Mouse (Mus musculus) adrenal gland, postnatal 25 days (tissue): ENCODE results near the gene Bax. TPM values are rescaled to one million over a fixed set of nuclear protein-coding genes. Genes with fewer than 3 reads are reported as not detected.
A peak's percentile ranks its signal among the peaks of the same experiment; 100 is the strongest.
"Not testable (repeated sequence)": the region's sequence is repeated elsewhere in the genome, so short reads cannot be mapped to it uniquely, and the experiment has no call there.

Experiments used
- DNase-seq: peaks from one replicate; pipeline ENCODE4 v3.0.0; 2021; ENCODE audit warnings: mixed read lengths
- total RNA-seq: library from RNA; stranded (reverse); gene quantifications from 2 replicates; pipeline ENCODE4 v1.2.3, GENCODE M21; 2021

The Bax gene
- total RNA-seq, 1 experiment from 2014 or later, result 68.8 TPM

DNA sequence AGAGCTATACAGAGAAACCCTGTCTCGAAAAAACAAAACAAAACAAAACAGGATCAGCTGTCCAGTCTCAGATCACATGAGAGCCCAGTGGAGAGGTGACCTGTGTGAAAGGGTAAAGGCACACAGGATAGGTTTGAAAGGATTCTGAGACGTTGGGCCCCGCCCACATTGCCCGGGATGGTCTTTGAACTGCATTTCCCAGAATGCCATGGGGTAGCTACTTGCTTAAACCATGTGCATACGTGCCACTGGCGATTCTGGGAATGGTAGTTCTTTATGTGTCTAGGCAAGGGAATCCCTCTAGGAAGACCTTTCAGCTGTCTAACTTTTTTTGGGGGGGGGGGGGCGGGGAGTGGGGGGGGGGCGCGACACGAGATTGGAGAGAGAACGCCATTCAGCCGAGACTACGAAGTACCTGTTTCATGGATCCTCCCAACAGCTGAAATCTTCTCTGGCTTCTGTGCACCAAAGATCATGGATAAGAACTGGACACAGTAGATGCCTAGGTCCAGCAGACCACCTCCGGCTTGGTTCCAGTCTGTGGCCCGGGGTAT is 14.8 kb upstream of the Bax start, which contains the start of gene Tulp2:
Tulp2 (plus strand) TSS at position 504 of the 554 bp plus-strand sequence.
- DNase-seq, result no peak

DNA sequence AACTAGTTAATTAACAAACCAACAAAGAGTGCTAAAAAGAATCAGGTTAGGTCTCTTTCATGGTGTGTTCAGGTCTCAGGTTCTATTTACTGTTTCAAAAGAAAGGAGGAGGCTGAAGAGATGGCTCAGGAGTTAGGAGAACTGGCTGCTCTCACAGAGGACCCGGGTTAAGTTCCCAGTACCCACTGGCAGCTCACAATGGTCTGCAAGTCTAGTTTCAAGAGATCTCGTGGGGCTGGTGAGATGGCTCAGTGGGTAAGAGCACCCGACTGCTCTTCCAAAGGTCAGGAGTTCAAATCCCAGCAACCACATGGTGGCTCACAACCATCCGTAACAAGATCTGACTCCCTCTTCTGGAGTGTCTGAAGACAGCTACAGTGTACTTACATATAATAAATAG is 13.6 kb upstream of the Bax start:
- DNase-seq, result not testable (repeated sequence)

GRCm38 (mm10) chr7:45478774-45479173 is 12.1 kb upstream of the Bax start:
- no peak for DNase-seq

DNA sequence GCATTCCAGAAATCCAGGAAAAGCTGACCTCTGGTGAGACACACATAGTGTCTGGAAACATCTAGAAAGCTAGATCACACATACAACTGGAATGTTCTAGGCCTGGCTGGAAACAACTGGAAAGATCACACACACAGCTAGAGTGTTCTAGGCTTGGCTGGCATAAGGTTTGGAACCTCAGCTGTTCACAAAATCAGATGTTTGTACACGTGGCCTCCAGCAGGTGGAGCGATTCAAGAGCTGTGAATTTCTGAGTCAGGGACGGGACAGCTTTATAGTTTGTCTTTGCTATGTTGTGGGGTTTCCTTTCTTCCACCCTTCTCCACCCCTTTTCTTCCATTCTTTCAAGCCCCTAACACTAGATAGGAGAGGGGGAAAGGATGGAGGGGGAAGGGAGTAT is 10.3 kb upstream of the Bax start:
- DNase-seq, result no peak

DNA sequence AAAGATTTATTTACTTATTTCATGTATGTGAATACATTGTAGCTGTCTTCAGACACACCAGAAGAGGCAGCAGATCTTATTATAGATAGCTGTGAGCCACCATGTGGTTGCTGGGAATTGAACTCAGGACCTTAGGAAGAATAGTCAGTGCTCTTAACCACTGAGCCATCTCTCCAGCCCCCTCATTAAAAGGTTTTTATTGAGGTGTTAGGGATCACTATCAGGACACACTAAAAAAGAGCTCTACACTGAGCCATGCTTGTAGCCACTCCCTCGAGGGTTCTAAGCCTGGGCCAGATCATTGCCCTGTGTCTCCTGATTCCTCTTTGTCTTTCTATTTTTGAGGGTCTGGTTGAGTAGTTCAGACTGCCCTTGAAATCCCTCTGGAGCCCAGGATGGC is 9.8 kb upstream of the Bax start:
- no peak for DNase-seq

DNA sequence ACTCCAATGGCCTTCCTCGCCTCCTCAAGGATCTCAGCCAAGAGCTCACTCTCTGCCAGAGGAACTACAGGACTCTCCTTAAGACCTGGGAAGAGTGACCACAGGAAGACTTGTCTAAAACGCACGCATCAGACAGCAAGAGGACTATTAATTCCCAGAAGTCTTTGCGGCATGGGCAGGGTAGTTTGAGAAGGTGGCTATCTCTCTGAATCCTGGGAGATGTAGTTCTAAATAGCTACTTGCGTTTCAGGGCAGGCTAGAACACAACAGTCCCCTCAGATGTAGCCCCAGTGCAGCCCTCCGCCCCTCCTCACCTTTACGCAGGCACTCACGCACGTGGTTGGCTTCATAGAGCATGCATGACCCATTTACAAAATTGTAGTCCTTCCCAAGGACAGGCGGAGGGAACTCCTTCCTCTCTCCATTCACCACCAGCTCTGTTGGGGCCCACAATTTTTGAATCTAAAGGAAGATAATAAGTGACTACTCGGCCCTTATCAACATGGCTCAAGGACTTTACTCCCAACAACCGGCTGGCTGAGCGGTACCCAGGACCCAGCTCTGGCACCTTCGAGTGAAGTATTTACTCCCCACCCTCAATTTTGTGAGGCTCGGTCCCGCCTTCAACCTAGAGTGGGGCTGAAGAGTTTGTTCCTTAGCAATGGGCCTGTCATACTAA is 8.7 kb upstream of the Bax start:
- DNase-seq, result no peak

GRCm38 (mm10) chr7:45470869-45471268 is 4.2 kb upstream of the Bax start:
- DNase-seq, result peak; percentile 73

GRCm38 (mm10) chr7:45467090-45467670 is 482 bp upstream of the Bax start:
- no peak for DNase-seq

DNA sequence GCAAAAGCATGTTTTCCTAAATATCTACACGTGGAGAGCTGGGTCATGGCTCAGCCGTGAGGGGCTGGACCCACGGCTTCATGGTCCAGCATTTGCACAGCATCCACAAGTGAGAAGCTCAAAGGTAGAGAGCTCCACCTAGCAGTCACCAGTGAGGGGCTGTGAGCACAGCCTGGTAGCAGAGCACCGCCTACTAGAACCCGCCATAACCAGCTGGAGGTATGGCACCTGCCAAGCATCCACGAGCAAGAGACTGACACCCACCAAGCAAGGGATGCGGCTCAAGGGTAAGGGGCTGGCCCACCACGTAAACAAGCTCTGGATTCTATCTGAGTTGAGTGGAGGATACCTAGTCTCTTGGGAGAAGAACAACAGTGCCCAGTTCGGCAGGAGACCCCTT is 1.1 kb downstream of the Bax start:
- no peak for DNase-seq

- DNase-seq, result no peak
These were observed 1.6 kb downstream of the Bax start for GRCm38 (mm10) chr7:45465112-45465511.

DNA sequence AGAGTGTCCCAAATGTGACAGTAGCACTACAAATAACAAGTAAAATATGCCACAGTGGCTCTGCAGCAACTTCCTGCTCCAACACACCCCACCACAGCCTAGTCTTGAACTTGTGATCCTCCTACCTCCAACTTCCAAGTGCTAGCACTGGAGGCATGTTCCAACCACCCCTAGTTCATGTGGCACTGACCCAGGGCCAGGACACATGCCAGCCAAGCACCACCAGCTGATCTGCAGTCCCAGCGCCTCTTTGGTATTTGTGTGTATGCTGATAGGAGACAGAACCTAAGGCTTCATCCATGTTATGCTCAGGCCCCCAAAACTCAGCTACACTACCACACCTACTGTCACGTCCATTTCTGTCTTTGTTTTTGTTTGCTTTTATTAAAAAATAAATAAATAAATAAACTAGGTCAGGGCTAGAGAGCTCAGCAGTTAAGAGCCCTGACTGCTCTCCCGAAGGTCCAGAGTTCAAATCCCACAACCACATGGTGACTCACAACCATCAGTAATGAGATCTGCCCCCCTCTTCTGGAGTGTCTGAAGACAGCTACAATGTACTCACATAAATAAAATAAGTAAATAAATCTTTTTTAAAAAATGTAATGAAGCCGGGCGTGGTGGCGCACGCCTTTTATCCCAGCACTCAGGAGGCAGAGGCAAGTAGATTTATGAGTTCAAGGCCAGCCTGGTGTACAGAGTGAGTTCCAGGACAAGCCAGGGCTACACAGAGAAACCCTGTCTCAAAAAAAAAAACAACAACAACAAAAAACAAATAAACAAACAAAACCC is 2.5 kb downstream of the Bax start:
- DNase-seq, result no peak

DNA sequence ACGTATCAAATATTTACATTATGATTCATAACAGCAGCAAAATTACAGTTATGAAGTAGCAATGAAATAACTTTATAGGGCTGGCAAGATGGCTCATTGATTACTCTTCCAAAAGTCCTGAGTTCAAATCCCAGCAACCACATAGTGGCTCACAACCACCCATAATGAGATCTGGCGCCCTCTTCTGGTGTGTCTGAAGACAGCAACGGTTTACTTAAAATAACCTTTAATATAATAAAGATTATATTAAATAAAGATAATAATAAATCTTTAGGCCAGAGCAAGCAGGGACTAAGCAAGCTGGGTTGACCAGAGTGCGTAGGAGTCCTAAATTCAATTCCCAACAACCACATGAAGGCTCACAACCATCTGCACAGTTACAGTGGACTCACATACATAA is 3.8 kb downstream of the Bax start:
- not testable (repeated sequence) for DNase-seq

- no peak for DNase-seq
These were observed 4.4 kb downstream of the Bax start for GRCm38 (mm10) chr7:45462325-45462724.

DNA sequence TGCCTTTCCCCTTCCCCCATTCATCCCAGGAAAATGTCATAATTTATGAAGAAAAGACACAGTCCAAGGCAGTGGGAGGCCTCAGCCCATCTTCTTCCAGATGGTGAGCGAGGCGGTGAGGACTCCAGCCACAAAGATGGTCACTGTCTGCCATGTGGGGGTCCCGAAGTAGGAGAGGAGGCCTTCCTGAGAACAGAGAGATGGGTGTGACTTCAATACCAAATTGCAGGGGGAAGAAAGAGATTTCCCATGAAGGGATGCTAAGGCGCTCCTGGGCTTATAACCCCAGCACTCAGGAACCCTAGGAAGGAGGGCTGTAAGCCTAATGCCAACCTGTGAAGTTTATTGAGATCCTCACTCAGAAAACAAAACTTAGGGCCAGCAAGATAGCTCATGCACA is 4.9 kb downstream of the Bax start:
- no peak for DNase-seq

DNA sequence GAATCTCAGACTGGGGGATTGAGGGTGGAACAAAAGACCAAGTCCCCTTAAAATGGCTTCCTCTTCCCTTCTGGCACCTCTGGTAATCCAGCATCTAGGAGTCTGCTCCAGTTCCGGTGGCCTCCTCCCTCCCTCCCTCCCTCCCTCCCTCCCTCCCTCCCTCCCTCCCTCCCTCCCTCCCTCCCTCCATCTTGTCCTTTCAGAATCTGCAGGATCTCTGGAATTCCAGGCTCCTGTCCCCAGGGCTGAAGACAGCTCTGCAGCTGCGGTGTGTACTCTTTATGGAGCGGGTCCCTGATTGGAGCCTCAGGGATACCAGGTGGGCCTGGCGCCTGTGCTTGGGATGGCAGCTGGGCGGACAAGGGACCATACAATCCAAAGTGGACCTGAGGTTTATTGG is 5.4 kb downstream of the Bax start:
- DNase-seq, result no peak

GRCm38 (mm10) chr7:45460860-45461314 is 5.8 kb downstream of the Bax start:
- DNase-seq, result peak; percentile 80

GRCm38 (mm10) chr7:45460377-45460776 is 6.3 kb downstream of the Bax start:
- no peak for DNase-seq

DNA sequence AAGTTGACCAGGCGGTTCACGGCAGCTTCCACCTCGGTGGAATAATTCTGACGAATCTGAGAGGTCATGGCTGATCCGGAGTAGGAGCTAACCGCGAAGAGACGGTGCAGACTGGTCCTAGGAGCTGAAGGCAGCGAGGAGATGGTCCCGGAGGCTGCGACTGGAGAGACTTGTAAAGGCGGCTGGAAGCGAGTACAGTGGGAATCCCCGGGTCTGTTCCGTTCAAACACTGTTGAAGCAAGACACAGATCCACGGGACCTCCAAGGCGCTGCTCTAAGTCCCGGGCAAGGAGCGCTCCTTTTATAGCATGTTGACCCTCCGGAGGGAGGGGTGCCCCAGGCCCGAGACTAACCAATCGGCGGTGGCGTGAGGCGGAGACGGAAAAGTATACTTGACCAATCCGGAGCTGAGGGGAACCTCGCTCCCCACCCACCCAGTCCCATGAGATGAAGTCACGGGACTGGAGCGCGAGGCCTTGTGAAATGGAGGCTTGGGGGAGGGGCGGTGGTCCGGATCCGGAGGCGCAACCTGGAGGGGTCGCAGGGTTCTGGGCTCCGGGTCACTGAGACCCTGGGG is 7.0 kb downstream of the Bax start, which contains the start of gene Ftl1:
Ftl1 (minus strand) TSS at position 321 of the 577 bp plus-strand sequence.
- peak; percentile 96 for DNase-seq

GRCm38 (mm10) chr7:45458748-45459563 is 7.7 kb downstream of the Bax start:
- peak; percentile 81 for DNase-seq

DNA sequence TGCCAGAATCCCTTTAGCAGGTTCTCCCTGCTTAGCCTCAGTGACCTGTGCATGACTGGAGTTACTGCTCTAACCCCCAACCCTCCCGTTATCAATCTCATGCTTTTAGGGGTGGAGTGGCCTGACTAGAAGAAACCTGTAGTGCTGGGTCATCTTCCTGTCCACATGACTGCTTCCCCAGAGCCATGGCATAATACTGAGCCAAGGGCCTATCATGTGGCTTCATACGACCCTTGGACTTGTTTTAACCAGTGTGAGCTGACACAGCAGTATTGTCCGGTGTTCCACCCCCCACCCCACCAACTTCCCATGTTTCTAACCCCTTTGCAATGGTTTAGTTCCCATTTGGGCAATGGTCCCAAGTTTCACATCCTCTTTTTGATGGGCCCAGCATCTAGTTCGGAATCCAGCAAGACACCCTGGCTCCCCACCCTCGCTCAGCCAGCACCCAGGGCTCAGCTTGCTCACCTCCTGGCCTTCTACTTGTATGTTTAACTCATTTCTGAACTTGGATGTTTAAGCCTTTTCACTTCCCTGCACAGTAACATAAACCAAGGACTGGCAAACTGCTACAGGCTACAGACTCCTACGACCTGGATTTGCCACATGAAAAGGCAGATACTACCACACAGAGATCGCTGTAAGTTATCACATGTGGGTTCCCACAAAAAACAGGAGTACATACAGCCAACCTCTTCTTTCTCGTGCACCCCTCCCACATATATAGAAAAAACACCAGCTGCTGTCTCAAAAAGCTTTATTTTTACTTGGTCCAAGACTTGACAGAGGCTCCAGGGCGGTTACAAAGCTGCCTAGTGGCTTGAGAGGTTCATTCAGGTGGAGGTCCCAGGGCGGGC is 9.3 kb downstream of the Bax start:
- no peak for DNase-seq
